Mouse (Mus musculus) right cerebral cortex, postnatal 14 days (tissue): ENCODE data around the gene Gm21258.
"Not testable (repeated sequence)": the region's sequence is repeated elsewhere in the genome, so short reads cannot be mapped to it uniquely, and the experiment has no call there.

Source experiments
- DNase-seq: peaks from one replicate; pipeline ENCODE4 v3.0.0; 2022

Gene Gm21258

DNA sequence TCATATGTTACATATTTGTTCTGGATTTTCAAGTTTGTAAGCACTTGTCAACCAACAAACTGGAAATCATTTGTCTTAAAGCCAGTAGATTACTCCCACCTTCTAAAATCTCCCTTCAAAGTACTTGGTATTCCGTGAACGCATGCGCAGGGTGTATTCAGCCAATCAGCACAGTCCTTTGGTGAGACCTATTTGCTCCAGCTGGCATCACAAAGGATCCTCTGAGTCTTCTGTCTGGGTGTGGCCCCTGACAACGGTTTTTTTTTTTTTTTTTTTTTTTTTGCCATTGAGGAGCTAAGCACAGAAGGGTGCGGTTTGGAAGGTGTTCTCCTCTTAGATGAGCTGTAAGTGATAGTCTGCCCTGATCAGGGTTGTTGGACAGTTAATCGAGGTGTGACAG, at the start of gene Gm21258:
TSS of gene Gm21258 (plus strand) at position 301 of the 400 bp plus-strand sequence.
- not testable (repeated sequence) for DNase-seq
